In the genomic region with DNA sequence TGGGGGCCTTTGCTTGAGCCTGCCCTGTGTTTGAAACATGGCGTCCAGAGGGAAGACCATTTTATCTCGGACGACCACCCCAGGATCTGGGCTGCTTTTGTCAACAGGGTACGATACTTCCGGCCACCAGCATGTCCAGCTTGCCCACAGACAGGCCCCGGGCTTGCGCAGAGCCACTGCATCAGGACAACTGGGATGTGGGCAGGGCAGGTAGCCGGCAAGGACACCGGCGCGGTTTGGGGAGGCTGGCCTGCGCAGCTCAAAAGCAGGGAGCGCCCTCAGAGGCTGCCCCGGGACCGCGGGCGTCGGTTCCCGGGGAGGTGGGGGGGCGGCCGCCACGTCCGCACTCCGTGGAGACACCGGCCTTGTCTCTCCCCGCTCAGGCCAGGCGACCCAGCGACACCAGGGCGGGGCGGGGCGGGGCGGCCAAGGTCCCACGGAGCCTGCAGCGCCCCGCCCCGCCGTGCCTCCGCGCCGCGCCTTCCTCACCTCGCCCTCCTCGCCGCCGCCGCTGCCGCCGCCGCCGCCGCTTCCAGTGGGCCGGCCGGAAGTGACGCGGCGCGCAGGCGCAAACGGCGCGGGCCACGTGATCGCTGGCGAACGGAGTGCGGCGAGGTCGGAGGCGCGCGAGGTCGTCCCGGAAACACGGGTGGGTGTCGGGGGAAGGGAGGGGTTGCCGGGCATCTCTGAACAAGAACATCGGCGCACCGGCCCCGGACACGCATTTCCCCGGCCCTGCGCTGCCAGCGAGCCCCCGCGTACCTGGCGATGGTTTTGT, we compare ENCODE assay signal across 1 mouse cellular context.
TF ChIP-seq lines count a peak whose summit lies in the region.

A gene (minus strand): TSS at position 560 of the 778 bp plus-strand sequence.

TF ChIP-seq in CH12.LX, 34 proteins besides CTCF, POLR2A, EP300 and RAD21 (continued from another document):
- TF ChIP-seq USF1 (IDR thresholded peaks at IDR 0.05; ENCODE audit: low read depth, low read length) (peak; percentile 94), CHD1 (IDR thresholded peaks at IDR 0.05; ENCODE audit: low read depth, low read length) (0 out of 2 replicates have a peak, but pooled peaks have one; percentile 33), MEF2A (IDR thresholded peaks at IDR 0.05; ENCODE audit: borderline replicate concordance, low read depth, low read length) (0 out of 2 replicates have a peak, but pooled peaks have one; percentile 15), ZMIZ1 (IDR thresholded peaks at IDR 0.05; ENCODE audit: low read depth, low read length) (peak; percentile 68; the same call in 1 of the 2 replicates), HCFC1 (IDR thresholded peaks at IDR 0.05; ENCODE audit: low read depth, low read length) (peak; percentile 75), UBTF (IDR thresholded peaks at IDR 0.05; ENCODE audit: low read depth, low read length) (0 out of 2 replicates have a peak, but pooled peaks have one; percentile 44), ETS1 (conservative IDR thresholded peaks at IDR 0.05; ENCODE audit: low read depth, low read length) (0 out of 2 replicates have a peak, but pooled peaks have one; percentile 9), MYC (IDR thresholded peaks at IDR 0.05; ENCODE audit: low read depth, low read length) (peak; percentile 63; the same call in 1 of the 2 replicates), ELF1 (IDR thresholded peaks at IDR 0.05; ENCODE audit: low read depth, low read length) (peak; percentile 82), POLR2AphosphoS2 (IDR thresholded peaks at IDR 0.05; ENCODE audit: low read depth, low read length) (peak; percentile 83; the same call in 1 of the 2 replicates), MAX (IDR thresholded peaks at IDR 0.05; ENCODE audit: low read length) (peak; percentile 97), TCF12 (IDR thresholded peaks at IDR 0.05; ENCODE audit: low read depth, low read length) (peak; percentile 83), BHLHE40 (IDR thresholded peaks at IDR 0.05; ENCODE audit: low read depth, low read length) (peak; percentile 84), JUND (conservative IDR thresholded peaks at IDR 0.05; ENCODE audit: low read depth, low read length) (no peak), TBP (conservative IDR thresholded peaks at IDR 0.05; ENCODE audit: low read depth, low read length) (no peak), MXI1 (IDR thresholded peaks at IDR 0.05; ENCODE audit: low read depth, low read length) (peak; percentile 82), GABPA (IDR thresholded peaks at IDR 0.05; ENCODE audit: insufficient replicate concordance, low read depth, low read length) (no peak), ZKSCAN1 (IDR thresholded peaks at IDR 0.05; ENCODE audit: borderline replicate concordance, low read depth, low read length) (no peak), PAX5 (IDR thresholded peaks at IDR 0.05; ENCODE audit: low read length) (no peak), MAZ (IDR thresholded peaks at IDR 0.05; ENCODE audit: low read depth, low read length) (no peak; the same call in 1 of the 2 replicates), IRF4 (IDR thresholded peaks at IDR 0.05; ENCODE audit: low read depth, low read length) (no peak), ZNF384 (IDR thresholded peaks at IDR 0.05; ENCODE audit: low read depth, low read length) (no peak)
